Mouse (Mus musculus) mature B cell (primary cell): ENCODE results near the gene Hbb-bt.
"Not testable (repeated sequence)": the region's sequence is repeated elsewhere in the genome, so short reads cannot be mapped to it uniquely, and the experiment has no call there.

Source experiments
- in situ Hi-C: fragments of 300-500 bp; cut with MboI; formaldehyde crosslinking; loops from 2 replicates; pipeline ENCODE4 v1.14.3; 2019

The Hbb-bt gene

GRCm38 (mm10) chr7:103808971-103809800 lies 4.6 kb downstream of the Hbb-bt start:
- in situ Hi-C loops: loop anchor here (10.0 kb wide), 1 partner anchor 56 kb away; no protein-coding TSS in a partner anchor

- in situ Hi-C loops: loop anchor here (10.0 kb wide), 1 partner anchor 57 kb away; no protein-coding TSS in a partner anchor
Observed at GRCm38 (mm10) chr7:103808120-103808519, 5.7 kb downstream of the Hbb-bt start.

- in situ Hi-C loops: loop anchor here (10.0 kb wide), 1 partner anchor 58 kb away; no protein-coding TSS in a partner anchor
Observed at GRCm38 (mm10) chr7:103806856-103807255, 6.9 kb downstream of the Hbb-bt start.

GRCm38 (mm10) chr7:103792669-103793388 lies 21.0 kb downstream of the Hbb-bt start:
- in situ Hi-C loops: no loop called here

- in situ Hi-C loops: no loop called here
Observed at GRCm38 (mm10) chr7:103791721-103792120, 22.1 kb downstream of the Hbb-bt start, which contains the start of gene Olfr67. TSS of gene Olfr67 (minus strand) at chr7:103791821.

- in situ Hi-C loops: no loop called here
Observed at GRCm38 (mm10) chr7:103779598-103779997, 34.2 kb downstream of the Hbb-bt start, which contains the start of gene Olfr68. TSS of gene Olfr68 (minus strand) at chr7:103779698.

- in situ Hi-C loops: not testable (repeated sequence)
Observed at GRCm38 (mm10) chr7:103777652-103778051, 36.1 kb downstream of the Hbb-bt start.

GRCm38 (mm10) chr7:103771494-103771893 lies 42.3 kb downstream of the Hbb-bt start, which contains the start of gene Olfr69:
TSS of gene Olfr69 (minus strand) at chr7:103771594.
- in situ Hi-C loops: no loop called here

- in situ Hi-C loops: not testable (repeated sequence)
Observed at GRCm38 (mm10) chr7:103767687-103768086, 46.1 kb downstream of the Hbb-bt start.
